Mouse (Mus musculus) lung, adult 2 months (tissue): ENCODE measurements around the gene Zbtb42. TPM values are rescaled to one million over a fixed set of nuclear protein-coding genes. Genes with fewer than 3 reads are reported as not detected.
A peak's percentile ranks its signal among the peaks of the same experiment; 100 is the strongest.

Source experiments
- DNase-seq: peaks from one replicate; pipeline ENCODE4 v3.0.0; 2022
- H3K4me1 ChIP-seq: fragments of 200-500 bp; 2 replicates; pipeline ENCODE4 v1.6.1; 2011; ENCODE audit warnings: low read length; ENCODE audit not compliant: control insufficient read depth, insufficient read depth
- H3K4me3 ChIP-seq: fragments of 200-500 bp; replicated peaks from 2 replicates; pipeline ENCODE3; 2011; ENCODE audit warnings: low read depth, mild to moderate bottlenecking, control low read depth, low read length; ENCODE audit errors: extremely low read depth
- CTCF ChIP-seq: fragments of 200-500 bp; IDR thresholded peaks from 2 replicates; pipeline ENCODE4 v1.5.1; 2011; ENCODE audit warnings: mild to moderate bottlenecking, low read length, control low read depth; ENCODE audit not compliant: insufficient read depth
- POLR2A ChIP-seq: fragments of 200-500 bp; IDR thresholded peaks from 2 replicates; pipeline ENCODE4 v1.6.1; 2011; ENCODE audit warnings: low read depth, mild to moderate bottlenecking, control low read depth, low read length, borderline replicate concordance; ENCODE audit errors: extremely low read depth
- WGBS: fragments of 180-500 bp; shearing (Covaris S2); methylation state at CpG from one replicate; pipeline ENCODE4 v1.1.7; 2018; 5-methylcytosine and 5-hydroxymethylcytosine counted together
- polyA plus RNA-seq: library from polyadenylated mRNA; depleted of rRNA; stranded (reverse); fragments of >200 nt; gene quantifications from 2 replicates; pipeline ENCODE4 v1.2.3, GENCODE M21; 2012; rRNA removed

The Zbtb42 gene
- 40.9 and 51.2 TPM in 2 replicates for polyA plus RNA-seq

DNA sequence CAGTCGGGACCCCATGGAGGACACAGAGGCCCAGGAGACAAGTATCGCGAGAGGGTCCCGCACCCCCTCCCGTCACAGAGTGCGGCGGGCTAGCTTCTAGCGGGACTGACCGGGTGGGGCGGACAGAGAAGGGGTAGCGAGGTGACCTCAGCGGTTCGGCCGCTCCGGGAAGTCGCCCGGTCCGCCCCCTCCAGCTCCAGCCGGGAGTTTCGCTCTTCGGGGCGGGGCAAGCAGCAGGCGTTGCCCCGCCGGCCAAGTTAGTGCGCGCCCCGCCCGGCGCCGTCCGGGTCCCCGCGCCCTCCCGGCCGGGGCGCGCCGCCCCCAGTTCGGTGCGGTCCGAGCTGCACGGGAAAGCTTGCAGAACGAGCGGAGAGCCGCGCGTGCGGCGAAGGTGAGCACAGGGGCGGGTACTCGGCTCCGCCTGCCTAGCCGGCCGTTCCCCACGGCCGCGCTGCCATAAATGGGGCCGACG lies at the start of gene Zbtb42:
TSS of gene Zbtb42 (plus strand) at position 274 of the 472 bp plus-strand sequence.
- peaks cover 21% of the 10 kb centered on the region for H3K4me1 ChIP-seq
- TF ChIP-seq CTCF (no peak), POLR2A (0 out of 2 replicates have a peak, but pooled peaks have one; percentile 18)

DNA sequence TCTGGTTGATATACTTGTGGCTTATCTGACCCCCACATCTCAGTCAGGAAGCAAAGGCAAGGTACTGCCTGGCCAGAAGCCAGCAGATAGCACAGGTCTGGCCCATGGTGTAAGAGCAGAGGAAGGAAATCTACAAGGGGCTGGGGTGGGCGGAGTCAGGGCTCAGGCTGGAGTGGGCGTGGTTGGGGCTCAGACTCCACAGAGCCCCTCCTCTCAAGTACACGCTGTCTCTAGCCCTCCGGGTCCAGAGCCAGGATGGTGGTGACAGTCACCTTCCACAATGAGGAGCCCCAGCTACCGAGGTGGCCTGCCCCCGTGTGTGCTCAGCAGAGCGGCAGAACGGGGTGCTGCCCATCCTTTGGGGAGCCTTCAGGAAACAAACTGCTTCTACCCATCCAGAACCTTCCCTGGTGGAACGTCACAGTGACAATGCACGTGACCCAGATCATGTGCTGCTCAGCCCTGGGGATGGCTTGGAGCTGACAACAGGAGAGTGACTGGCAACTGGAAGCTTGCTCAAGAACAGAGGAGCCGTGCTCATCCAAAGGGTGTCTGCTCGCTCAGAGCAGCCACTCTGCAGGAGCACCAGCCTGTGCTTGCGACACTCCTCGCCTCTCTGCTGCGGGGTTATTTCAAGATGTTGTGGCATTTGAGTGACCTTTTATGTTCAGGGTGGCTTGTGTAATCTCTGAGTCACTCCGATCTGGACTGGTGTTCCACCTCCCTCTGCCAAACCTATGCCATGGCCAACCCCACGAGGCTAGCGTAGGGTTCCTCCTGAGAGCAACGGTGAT lies 49.5 kb upstream of the Zbtb42 start:
- 16% methylated on average over 19 of the region's 19 CpGs for WGBS
- Histone ChIP-seq H3K4me1 (peaks cover 20% of the 10 kb centered on the region), H3K4me3 (peak overlapping the region; percentile 12)
- TF ChIP-seq POLR2A = peak; percentile 46; the same call in 1 of the 2 replicates
- no peak for TF ChIP-seq CTCF
- DNase-seq = peak; percentile 65

More for the DNA sequence above, at the start of gene Zbtb42:
- DNase-seq = peak; percentile 75
- H3K4me3 ChIP-seq = peak within 1 kb of the TSS; percentile 73
- WGBS = under 1% methylated on average over 60 of the region's 60 CpGs

DNA sequence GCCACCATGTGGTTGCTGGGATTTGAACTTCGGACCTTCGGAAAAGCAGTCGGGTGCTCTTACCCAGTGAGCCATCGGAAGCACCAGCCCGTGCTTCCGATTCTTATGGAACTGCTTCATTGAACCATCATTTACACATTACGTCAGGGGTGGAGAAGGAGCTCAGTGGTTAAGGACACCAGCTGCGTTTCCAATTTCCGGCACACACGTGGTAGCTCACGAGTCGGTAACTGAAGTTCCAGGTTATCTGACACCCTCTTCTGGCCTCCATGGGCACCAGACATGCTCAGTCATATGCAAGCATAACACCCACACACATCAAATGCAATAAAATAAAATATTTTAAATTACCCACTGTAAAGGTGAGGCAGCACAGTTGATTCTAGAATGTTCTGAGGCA lies 48.6 kb upstream of the Zbtb42 start:
- Histone ChIP-seq H3K4me3 (no peak overlapping the region), H3K4me1 (peaks cover 20% of the 10 kb centered on the region)
- 94% methylated on average over 12 of the region's 12 CpGs for WGBS
- TF ChIP-seq CTCF (no peak), POLR2A (no peak)
- no peak for DNase-seq

DNA sequence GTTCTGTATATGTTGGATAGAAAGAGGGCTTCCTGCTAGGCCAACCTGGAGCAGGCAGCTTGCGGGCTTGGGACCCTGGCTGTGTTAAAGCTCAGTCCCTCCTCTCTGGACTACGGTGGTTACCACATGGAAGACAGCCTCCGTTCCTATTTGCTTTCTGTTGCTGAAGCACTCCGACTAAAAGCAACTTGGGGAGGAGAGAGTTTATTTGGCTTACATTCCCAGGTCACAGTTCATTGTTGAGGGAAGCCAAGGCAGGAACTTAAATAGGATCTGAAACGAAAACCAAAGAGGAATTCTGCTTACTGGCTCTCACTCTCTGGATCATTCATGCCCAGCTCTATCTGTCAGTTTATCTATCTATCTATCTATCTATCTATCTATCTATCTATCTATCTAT lies 47.8 kb upstream of the Zbtb42 start:
- no peak for TF ChIP-seq CTCF
- no peak for TF ChIP-seq POLR2A
- H3K4me1 ChIP-seq = peaks cover 20% of the 10 kb centered on the region
- 53% methylated on average over 5 of the region's 5 CpGs for WGBS

DNA sequence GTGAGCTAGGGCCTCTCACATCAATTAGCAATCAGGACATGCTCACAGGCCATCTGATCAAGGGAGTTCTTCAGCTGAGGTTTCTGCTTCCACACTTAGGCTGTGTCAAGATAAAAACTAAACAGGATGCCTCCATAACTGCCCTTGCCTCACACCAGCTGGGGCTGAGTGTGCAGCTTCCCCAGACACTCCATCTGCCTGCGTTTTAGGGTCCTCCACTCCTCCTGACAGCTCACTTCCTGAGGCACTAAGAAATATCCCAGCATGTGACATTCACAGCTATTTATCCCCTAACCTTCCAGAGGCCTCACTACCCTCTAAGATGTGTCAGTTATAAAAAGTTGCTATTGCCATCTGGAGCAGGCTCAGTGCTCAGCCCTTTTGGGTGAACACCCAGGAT lies 47.2 kb upstream of the Zbtb42 start:
- TF ChIP-seq CTCF (no peak), POLR2A (no peak)

More for the DNA sequence above, 47.8 kb upstream of the Zbtb42 start:
- DNase-seq = no peak
- no peak overlapping the region for H3K4me3 ChIP-seq

DNA sequence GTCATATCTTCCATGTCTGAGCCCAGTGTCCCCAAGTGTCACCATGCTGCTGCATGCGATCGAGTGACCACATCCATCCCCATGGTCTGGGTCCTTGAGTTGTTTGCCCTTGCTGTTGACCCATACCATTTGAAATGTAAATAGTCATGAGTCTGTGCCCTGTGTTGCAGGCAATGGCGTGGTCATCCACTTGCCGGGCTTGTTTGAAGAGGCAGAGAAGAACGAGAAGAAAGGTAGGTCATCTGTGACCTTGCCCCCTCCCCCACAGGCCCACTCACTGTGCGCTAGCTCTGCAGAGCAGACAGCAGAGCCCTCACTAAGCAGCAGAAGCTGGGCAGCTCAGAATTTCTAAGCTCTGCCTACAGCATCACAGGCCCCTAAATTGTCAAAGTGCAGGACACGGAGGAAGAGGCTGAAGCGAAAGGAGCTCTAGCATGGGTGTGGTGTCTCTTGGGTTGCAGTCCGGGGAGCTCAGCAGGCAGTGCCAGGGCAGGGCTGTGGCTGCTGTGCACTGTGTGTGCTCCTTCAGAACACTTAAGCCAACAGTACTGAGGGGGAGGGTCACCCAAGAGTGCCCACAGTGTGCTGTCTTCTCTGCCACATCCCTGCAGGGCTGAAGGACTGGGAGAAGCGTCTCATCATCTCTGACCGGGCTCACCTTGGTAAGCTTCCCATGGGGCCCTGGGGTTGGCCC lies 46.4 kb upstream of the Zbtb42 start:
- DNase-seq = no peak
- TF ChIP-seq CTCF (no peak), POLR2A (no peak)
- 61% methylated on average over 11 of the region's 11 CpGs for WGBS
- H3K4me3 ChIP-seq = no peak overlapping the region
- peaks cover 17% of the 10 kb centered on the region for H3K4me1 ChIP-seq

More for the DNA sequence above, 47.2 kb upstream of the Zbtb42 start:
- peaks cover 17% of the 10 kb centered on the region for H3K4me1 ChIP-seq
- H3K4me3 ChIP-seq = no peak overlapping the region
- 45% methylated on average over 1 of the region's 1 CpGs for WGBS
- no peak for DNase-seq

DNA sequence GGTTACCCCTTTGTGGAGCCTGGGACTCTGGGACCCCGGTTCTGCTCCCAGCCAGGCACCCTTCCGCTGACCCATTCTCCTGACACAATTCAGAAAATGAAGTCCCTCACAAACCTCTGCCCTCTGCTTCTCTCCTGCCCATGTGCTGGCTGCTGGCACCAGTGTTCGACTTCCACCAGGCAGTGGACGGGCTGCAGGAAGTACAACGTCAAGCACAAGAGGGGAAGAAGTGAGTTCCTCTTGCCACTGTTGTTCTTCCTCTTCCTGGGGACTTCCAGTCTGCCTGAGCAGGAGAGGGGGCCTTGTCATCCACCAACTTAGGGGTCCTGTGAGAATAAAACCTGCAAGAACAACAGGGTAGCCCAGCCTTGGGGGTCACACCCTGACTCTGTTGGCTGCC lies 45.7 kb upstream of the Zbtb42 start:
- Histone ChIP-seq H3K4me3 (no peak overlapping the region), H3K4me1 (peaks cover 17% of the 10 kb centered on the region)
- TF ChIP-seq POLR2A = no peak
- TF ChIP-seq CTCF = no peak
- 48% methylated on average over 5 of the region's 5 CpGs for WGBS
- no peak for DNase-seq

DNA sequence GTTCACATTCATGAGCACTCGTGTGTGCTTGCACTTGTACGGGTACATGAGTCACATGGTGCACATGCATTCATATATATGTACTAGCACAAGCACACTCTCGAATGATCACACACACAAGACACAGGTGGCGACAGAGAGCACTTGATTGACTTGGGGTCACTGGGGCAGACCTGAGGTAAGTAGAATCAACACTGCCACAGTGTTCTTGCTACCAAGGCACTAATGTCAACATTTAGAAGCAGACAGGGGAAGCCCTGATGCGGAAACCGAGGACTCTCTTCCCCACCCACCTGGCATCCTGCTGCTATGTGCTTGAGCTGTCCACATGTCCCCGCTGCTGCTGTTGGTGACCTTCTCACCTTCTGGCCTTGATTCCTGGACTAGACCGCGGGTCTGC lies 44.9 kb upstream of the Zbtb42 start:
- peaks cover 14% of the 10 kb centered on the region for H3K4me1 ChIP-seq
- H3K4me3 ChIP-seq = no peak overlapping the region
- no peak for TF ChIP-seq POLR2A
- TF ChIP-seq CTCF = no peak
- no peak for DNase-seq
- 60% methylated on average over 9 of the region's 9 CpGs for WGBS

DNA sequence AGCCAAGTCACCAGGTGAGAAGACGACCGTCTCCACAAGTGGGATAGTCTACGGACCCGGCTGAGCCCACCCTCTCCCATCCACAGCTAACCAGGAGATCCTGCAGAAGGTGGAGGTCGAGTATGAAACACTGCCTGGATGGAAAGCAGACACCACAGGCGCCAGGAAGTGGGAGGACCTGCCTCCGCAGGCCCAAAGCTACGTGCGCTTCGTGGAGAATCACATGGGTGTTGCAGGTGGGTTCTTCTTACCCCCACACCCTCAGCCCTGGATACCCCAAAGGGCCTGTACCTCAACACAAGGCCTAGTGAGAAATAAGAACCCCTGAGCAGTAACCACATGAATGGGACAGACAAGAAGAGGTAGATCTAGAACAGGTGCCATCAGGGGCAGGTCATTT lies 39.1 kb upstream of the Zbtb42 start:
- WGBS = 89% methylated on average over 10 of the region's 10 CpGs

DNA sequence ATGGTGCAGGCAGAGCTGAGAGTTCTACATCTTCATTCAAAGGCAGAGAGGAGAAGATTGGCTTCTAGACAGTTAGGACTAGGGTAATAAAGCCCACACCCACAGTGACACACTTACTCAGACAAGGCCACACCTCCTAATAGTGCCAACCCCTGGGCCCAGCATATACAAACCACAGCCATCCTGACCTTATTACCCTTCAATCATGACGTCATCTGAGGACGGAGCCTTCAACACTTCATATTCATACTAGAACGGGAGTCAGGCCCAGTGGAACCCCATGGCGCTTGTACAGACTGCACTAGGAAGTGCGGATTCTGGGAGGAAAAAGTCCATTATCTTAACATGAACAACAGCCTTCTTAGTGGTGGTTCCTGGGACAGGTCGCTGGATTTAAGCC lies 35.5 kb upstream of the Zbtb42 start:
- WGBS = 85% methylated on average over 6 of the region's 6 CpGs
- no peak overlapping the region for H3K4me3 ChIP-seq
- DNase-seq = no peak
- TF ChIP-seq POLR2A = no peak
- no peak for TF ChIP-seq CTCF
- 0 out of 2 replicates have a peak, but pooled peaks cover 3% of the 10 kb centered on the region for H3K4me1 ChIP-seq

More for the DNA sequence above, 39.1 kb upstream of the Zbtb42 start:
- H3K4me1 ChIP-seq = 0 out of 2 replicates have a peak, but pooled peaks cover 3% of the 10 kb centered on the region
- DNase-seq = no peak
- H3K4me3 ChIP-seq = no peak overlapping the region
- TF ChIP-seq POLR2A (no peak), CTCF (no peak)
